Mouse (Mus musculus): ENCODE data around the gene Recql5. TPM values are rescaled to one million over a fixed set of nuclear protein-coding genes. Genes with fewer than 3 reads are reported as not detected.

Recql5 gene
- polyA plus RNA-seq, 1 experiment from 2014 or later = 14.9 TPM

DNA sequence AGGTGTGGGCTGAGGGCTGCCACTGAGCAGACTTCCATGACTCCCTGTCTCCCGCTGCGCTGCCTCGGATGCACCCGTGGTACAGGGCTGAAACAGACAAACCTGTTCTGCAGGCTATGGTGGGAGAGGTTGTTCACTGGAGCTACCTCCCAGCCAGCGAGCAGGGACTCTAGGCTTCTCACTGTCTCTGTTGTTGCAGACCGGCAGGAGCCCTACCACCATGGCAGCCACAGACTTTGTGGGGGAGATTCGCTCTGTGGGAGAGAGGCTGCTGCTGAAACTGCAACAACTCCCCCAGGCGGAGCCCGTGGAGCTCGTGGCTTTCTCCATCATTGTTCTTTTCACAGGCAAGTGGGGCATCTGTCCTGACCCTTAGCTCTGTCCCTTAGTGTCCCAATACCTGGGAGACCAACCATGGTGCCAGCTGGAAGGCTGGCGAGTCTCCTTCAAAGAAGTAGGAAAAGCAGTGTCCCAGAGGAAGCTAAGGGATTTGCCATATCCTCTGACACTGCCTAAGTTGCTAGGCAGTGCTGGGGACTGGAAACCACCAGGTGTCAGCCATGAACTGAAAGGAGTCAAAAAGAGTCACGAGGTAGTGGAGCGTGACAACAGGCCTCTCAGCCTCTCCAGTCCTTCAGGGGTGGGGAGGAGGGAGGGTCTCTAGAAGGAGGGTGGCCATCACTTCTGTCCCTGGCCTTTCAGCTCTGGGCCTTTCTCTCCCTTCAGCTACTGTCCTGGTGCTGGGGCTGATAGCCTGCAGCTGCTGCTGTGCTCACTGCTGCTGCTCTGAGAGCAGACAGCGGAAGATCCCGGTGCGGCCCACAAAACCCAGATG, 28.1 kb downstream of the Recql5 start:
- WGBS (ENCODE audit: insufficient replicate concordance) = 74% methylated on average over 16 of the region's 16 CpGs
- peak overlapping the region; percentile 79 for H3K4me2 ChIP-seq
- H3K4me1 ChIP-seq = peaks cover 98% of the 10 kb centered on the region
- H3K36me3 ChIP-seq = peaks cover 73% of the 10 kb centered on the region
- H3K9me3 ChIP-seq (replicated peaks) = no peaks in the 10 kb centered on the region
- ATAC-seq = no peak
- no peaks in the 10 kb centered on the region for H3K27me3 ChIP-seq (replicated peaks)
- 0 out of 2 replicates have a peak overlapping the region, but pooled peaks have one; percentile 69 for H3K4me3 ChIP-seq
- peak overlapping the region; percentile 83 for H3K9ac ChIP-seq
- peak overlapping the region; percentile 100 for H3K27ac ChIP-seq

DNA sequence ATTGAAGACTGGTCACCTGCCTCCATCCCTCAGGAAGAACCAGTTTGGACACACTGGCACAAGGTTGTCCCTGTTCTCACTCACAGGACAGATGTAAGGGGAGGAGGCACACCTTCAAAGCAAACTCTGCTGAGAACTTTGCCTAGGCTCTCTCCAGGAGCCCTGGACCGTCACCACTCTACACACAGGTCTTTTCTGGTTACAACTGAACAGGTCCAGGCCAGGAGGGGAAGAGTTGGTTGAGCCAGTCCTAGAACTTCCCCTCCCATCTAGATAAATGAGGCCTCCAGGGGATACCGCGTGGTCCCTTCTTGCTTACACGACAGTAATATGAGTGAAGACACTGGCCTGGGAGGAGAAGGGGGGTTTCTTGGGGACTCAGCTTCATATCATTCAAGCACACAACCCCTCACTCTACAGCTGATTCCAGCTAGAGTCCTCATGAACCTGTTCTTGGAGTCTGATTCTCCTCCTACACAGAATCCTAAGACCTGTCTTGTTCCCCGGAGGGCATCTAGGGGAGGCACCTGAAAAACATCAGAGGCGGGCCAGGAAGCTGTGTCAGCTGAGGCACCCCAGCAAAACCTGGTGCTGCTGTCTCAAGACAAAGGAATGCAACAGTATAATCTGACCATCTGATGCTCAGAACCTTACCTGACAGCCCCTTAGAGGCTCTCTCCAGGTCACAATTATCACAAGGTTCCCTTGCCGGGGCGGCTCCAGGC, 28.9 kb downstream of the Recql5 start:
- 46% methylated on average over 8 of the region's 8 CpGs for WGBS (ENCODE audit: insufficient replicate concordance)
- H3K4me3 ChIP-seq = peak overlapping the region; percentile 69
- H3K9ac ChIP-seq = peak overlapping the region; percentile 83
- 0 out of 2 replicates have a peak, but pooled peaks have one; percentile 5 for ATAC-seq
- peaks cover 98% of the 10 kb centered on the region for H3K4me1 ChIP-seq
- peaks cover 66% of the 10 kb centered on the region for H3K36me3 ChIP-seq
- peak overlapping the region; percentile 79 for H3K4me2 ChIP-seq
- H3K9me3 ChIP-seq (replicated peaks) = no peaks in the 10 kb centered on the region
- H3K27me3 ChIP-seq (replicated peaks) = no peaks in the 10 kb centered on the region
- H3K27ac ChIP-seq = peak overlapping the region; percentile 100

DNA sequence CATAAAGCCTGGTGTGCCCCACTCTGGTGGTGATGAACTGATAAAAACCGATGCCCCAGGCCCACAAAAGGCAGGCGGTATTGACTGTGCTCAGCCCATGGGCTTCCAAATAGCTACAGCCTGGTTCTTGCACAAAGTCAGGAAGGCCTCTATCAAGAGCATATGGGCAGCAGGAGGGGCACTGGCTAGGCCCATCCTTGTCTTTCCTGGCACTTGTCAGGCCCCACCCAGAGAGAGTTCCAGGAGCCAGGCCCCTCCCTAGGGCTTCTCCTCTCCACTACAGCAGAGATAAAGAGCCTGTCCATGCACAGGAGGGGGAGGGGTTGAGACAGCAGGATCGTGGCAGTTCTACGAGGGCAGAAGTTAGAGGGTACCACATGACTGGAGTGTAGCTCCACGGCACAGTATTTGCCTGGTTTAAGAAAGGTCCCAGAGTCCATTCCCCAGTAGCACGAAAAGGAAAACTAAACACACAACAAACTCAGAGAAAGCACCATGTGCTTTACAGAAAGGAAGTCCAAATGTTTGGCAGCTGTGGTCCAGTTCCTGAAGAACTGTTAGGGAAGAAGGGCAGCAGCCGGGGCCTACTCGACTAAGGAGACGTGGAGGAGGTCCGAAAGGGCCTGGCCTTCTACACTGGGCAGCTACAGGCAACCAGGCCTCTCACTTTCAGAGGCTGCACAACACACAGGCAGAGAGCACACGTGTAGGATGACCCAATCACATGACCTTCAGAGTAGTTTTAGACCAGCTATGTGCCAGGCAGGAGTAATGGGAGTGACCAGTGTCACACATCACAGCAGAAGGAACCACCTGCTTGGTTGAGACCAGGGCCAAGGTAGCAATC, 29.7 kb downstream of the Recql5 start:
- peaks cover 98% of the 10 kb centered on the region for H3K4me1 ChIP-seq
- peak overlapping the region; percentile 79 for H3K4me2 ChIP-seq
- peak overlapping the region; percentile 69 for H3K4me3 ChIP-seq
- peak overlapping the region; percentile 83 for H3K9ac ChIP-seq
- ATAC-seq = peak; percentile 88
- WGBS (ENCODE audit: insufficient replicate concordance) = 16% methylated on average over 11 of the region's 11 CpGs
- no peaks in the 10 kb centered on the region for H3K27me3 ChIP-seq (replicated peaks)
- H3K9me3 ChIP-seq (replicated peaks) = no peaks in the 10 kb centered on the region
- H3K36me3 ChIP-seq = peaks cover 62% of the 10 kb centered on the region
- peak overlapping the region; percentile 100 for H3K27ac ChIP-seq

DNA sequence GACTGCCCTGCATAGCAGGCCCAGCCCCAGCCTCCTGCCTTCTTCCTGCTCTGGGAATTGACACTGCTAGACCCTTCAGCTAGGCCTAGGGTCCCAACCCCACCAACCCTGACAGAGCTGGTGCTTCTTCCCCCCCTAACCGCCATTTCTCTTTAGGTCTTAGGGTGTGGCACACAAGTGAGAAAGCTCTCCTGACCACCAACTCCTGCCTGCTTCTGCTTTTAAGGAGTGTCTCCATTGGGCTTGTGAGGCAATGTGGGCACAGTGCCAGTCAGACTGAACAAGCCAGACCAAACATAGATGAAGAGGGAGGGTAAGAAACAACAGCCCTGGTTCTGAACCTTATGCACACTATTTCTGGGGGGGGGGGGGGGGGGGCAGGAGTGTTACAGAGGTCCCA, 30.4 kb downstream of the Recql5 start:
- no peak for ATAC-seq
- WGBS (ENCODE audit: insufficient replicate concordance) = 9% methylated on average over 1 of the region's 1 CpGs
- H3K4me3 ChIP-seq = peak overlapping the region; percentile 69
- peaks cover 54% of the 10 kb centered on the region for H3K36me3 ChIP-seq
- peak overlapping the region; percentile 83 for H3K9ac ChIP-seq
- H3K27ac ChIP-seq = peak overlapping the region; percentile 100
- peak overlapping the region; percentile 79 for H3K4me2 ChIP-seq
- H3K4me1 ChIP-seq = peaks cover 99% of the 10 kb centered on the region
- no peaks in the 10 kb centered on the region for H3K9me3 ChIP-seq (replicated peaks)
- H3K27me3 ChIP-seq (replicated peaks) = no peaks in the 10 kb centered on the region

DNA sequence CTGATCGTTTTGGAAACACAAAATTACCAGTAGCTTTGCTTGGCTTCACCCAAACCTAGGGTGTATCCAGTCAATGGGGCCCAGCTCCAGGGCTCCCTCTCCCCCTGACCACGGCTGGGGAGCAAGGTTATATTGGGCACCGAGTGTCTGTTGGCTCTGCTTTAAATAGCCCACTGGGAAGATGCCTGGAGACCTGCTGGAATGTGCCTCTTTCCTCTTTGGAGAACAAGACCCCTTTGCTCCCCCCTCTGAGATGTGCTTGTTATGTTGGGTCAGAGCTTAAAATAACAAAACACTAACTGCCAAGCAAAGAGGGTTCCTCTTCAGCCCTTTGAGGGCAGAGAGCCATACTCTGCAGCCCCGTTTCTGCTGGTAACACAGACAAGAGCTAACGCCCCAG, 31.1 kb downstream of the Recql5 start:
- peak overlapping the region; percentile 100 for H3K27ac ChIP-seq
- WGBS (ENCODE audit: insufficient replicate concordance) = 20% methylated on average over 5 of the region's 5 CpGs
- H3K4me3 ChIP-seq = peak overlapping the region; percentile 69
- peak overlapping the region; percentile 79 for H3K4me2 ChIP-seq
- peaks cover 96% of the 10 kb centered on the region for H3K4me1 ChIP-seq
- peak overlapping the region; percentile 83 for H3K9ac ChIP-seq
- no peaks in the 10 kb centered on the region for H3K27me3 ChIP-seq (replicated peaks)
- ATAC-seq = no peak
- H3K36me3 ChIP-seq = peaks cover 47% of the 10 kb centered on the region
- H3K9me3 ChIP-seq (replicated peaks) = no peaks in the 10 kb centered on the region

DNA sequence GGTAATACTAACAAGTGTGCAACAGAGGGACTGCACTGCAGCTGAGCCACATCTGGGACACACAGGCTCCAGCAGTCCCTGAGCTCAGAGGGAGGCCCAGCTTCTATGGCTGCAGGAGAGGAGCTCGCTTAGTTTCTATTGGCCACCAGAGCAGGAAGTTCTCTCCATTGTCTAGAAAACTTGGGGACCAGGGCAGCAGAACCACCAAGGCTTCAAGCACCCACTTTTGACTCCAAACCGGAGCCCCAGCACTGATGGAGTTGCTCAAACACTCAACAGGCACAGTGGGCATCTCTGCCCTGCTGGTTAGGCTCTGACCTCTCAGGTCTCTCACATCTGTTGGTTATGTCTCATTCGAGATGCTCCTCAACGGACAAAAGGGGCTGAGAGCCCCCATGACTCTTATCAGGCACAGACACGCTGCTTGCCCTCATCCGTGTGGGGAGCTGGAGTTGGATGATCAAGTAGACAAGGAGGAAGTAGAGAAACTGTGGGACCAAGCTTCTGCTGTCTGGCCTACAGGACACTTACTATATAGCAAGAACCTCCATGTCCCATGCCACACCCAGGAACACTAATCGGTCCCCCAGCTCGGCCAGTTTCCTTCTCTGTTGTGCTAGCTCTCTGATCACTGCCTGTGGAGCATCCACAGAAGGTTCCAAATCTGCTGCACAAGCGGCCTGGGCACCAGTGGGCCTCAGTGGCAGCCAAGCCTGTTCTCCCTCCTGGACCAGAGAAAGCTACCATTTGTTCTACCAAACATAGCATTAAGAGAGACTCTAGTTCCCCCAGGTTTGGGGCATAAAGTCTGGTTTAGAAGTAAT, 31.7 kb downstream of the Recql5 start:
- Histone ChIP-seq H3K4me3 (peak overlapping the region; percentile 69), H3K27ac (peak overlapping the region; percentile 100), H3K4me1 (peaks cover 90% of the 10 kb centered on the region), H3K9ac (peak overlapping the region; percentile 83), H3K9me3 (replicated peaks) (no peaks in the 10 kb centered on the region), H3K27me3 (replicated peaks) (no peaks in the 10 kb centered on the region), H3K4me2 (peak overlapping the region; percentile 79), H3K36me3 (peaks cover 47% of the 10 kb centered on the region)
- peak; percentile 67 for ATAC-seq
- WGBS (ENCODE audit: insufficient replicate concordance) = 21% methylated on average over 9 of the region's 9 CpGs

DNA sequence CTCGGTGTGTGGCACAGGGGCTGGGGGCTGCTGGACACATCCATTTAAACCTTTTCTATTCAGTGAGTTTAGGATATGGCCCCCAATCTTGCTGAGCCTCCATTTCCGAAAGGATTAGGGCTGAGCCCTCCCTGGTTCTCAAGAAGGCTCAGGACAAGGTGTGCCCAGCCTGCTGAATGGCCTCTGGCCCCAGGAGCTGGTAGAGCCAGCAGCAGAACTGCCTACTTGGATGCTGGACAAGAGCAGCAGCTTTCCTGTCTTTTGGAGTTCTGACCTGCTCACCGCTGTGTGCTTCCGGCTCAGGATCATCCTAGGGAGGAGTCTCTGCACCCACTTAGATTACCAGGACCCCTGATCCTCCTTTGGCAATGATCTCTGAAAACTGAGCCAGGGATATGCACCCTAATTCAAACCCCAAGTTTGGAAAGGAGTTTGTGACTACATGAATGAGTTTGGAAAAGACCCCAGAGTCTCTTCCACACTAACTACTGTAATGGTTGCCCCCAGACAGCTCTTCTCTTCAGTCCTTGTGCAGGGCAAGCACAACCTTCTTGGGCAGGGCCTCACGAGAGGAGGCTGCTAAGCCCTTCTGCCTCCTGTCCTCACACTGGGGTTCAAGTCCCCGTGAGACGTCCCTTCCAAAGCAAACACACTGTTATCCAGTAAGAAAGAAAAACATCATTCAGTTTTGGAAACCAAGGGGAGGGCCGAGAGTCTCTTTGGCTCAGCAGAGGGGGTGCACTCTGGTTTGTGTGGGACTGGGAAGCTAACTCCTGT, 32.5 kb downstream of the Recql5 start:
- 34% methylated on average over 8 of the region's 8 CpGs for WGBS (ENCODE audit: insufficient replicate concordance)
- H3K27ac ChIP-seq = peak overlapping the region; percentile 100
- peak overlapping the region; percentile 79 for H3K4me2 ChIP-seq
- ATAC-seq = no peak
- H3K9me3 ChIP-seq (replicated peaks) = no peaks in the 10 kb centered on the region
- peaks cover 82% of the 10 kb centered on the region for H3K4me1 ChIP-seq
- peak overlapping the region; percentile 69 for H3K4me3 ChIP-seq
- H3K36me3 ChIP-seq = peaks cover 47% of the 10 kb centered on the region
- H3K27me3 ChIP-seq (replicated peaks) = no peaks in the 10 kb centered on the region
- H3K9ac ChIP-seq = peak overlapping the region; percentile 83

DNA sequence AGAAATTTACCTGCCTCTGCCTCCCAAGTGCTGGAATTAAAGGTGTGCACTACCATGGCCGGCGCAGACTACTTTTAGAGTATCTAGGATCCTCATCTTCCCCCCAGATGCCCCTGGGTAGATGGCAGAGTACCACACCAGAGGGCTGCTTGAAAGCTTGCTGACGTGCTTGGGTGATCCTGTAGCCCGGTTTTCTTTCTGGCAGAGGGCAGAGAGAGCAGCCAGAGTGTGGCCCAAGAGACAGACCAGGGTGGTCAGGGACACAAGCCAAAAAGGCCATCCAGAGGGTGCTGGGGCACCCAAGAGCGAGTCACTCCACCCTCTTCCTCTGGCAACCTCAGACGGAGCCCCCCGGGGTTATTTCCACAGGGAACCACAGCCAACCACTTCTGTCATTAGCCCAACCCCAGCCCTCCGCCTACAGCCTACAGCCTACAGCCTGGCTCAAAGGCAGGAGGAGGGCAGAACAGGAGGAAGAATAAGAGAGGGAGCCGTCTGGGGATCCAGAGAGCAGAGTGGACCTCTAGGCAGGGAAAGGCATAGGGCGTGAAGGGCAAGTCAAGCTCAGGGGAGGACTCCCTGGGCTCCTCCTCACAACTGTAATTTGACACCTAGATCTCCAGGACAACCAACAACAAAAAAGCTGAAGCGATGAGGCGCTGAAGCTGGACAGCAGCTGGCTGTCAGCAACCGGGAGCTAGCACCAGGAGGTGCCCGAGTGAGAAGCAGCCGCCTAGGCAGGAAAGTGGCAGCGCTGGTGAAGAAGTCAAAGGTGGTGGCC, 33.6 kb downstream of the Recql5 start, which contains the start of gene Smim5:
TSS of gene Smim5 (plus strand) at position 481 of the 781 bp plus-strand sequence.
- Histone ChIP-seq H3K4me2 (peak within 1 kb of the TSS; percentile 79), H3K9me3 (replicated peaks) (no peaks in the 10 kb centered on the region), H3K4me3 (peak within 1 kb of the TSS; percentile 69), H3K27ac (peak within 1 kb of the TSS; percentile 100), H3K27me3 (replicated peaks) (no peaks in the 10 kb centered on the region), H3K36me3 (peaks cover 47% of the 10 kb centered on the region), H3K9ac (peak within 1 kb of the TSS; percentile 83), H3K4me1 (peaks cover 71% of the 10 kb centered on the region)
- peak; percentile 30 for ATAC-seq
- 18% methylated on average over 16 of the region's 16 CpGs for WGBS (ENCODE audit: insufficient replicate concordance)

DNA sequence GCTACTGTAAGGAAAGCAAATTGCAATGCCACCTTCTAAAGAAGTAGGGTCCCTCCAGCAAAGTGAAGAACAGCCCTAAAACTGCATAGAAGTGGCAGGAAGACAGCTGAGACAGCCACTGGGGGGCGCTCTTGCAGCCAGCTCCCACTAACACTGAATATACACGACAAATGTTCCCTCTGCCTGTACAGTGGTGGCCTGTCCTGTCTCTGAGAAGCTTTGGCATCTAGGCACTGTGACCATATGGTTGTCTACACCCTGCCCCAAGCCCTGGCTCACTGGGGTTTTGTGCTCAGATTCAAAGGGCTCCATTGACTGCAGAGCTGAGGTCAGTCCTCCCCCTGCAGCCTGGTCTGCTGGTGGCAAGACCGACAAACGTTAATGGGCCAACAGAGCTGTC, 34.4 kb downstream of the Recql5 start:
- peaks cover 63% of the 10 kb centered on the region for H3K4me1 ChIP-seq
- H3K36me3 ChIP-seq = peaks cover 47% of the 10 kb centered on the region
- no peaks in the 10 kb centered on the region for H3K27me3 ChIP-seq (replicated peaks)
- peak overlapping the region; percentile 100 for H3K27ac ChIP-seq
- H3K9ac ChIP-seq = peak overlapping the region; percentile 83
- H3K9me3 ChIP-seq (replicated peaks) = no peaks in the 10 kb centered on the region
- WGBS (ENCODE audit: insufficient replicate concordance) = 11% methylated on average over 4 of the region's 4 CpGs
- H3K4me2 ChIP-seq = peak overlapping the region; percentile 79
- ATAC-seq = 0 out of 2 replicates have a peak, but pooled peaks have one; percentile 2
- H3K4me3 ChIP-seq = peak overlapping the region; percentile 69

DNA sequence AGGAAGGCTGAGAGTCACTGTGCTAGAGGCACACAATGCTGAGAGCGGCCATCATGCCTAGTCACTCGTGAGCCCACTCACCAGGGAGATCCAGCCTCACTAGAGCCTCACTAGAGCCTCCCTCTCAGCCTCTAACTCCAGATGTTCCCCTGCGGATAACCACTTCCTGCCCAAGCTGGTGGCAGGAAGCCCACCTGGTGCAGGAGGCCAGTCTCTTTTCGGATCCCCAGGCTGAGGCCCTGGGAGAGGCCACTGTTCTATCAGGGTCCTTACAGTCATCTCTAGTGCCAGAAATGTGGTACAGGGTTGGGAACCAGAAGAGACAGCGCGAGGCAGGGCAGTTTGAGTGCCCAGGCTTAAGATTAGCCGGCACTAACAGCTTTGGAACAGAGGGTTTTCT, 34.8 kb downstream of the Recql5 start:
- Histone ChIP-seq H3K4me2 (peak overlapping the region; percentile 79), H3K4me3 (no peak overlapping the region), H3K27ac (peak overlapping the region; percentile 100), H3K9me3 (replicated peaks) (no peaks in the 10 kb centered on the region), H3K27me3 (replicated peaks) (no peaks in the 10 kb centered on the region), H3K9ac (peak overlapping the region; percentile 83), H3K36me3 (peaks cover 49% of the 10 kb centered on the region), H3K4me1 (peaks cover 59% of the 10 kb centered on the region)
- no peak for ATAC-seq
- 50% methylated on average over 7 of the region's 7 CpGs for WGBS (ENCODE audit: insufficient replicate concordance)

Measured in liver, embryonic 12.5 days (tissue).